8 mouse cellular contexts compared by ENCODE assay signal in the genomic region with DNA sequence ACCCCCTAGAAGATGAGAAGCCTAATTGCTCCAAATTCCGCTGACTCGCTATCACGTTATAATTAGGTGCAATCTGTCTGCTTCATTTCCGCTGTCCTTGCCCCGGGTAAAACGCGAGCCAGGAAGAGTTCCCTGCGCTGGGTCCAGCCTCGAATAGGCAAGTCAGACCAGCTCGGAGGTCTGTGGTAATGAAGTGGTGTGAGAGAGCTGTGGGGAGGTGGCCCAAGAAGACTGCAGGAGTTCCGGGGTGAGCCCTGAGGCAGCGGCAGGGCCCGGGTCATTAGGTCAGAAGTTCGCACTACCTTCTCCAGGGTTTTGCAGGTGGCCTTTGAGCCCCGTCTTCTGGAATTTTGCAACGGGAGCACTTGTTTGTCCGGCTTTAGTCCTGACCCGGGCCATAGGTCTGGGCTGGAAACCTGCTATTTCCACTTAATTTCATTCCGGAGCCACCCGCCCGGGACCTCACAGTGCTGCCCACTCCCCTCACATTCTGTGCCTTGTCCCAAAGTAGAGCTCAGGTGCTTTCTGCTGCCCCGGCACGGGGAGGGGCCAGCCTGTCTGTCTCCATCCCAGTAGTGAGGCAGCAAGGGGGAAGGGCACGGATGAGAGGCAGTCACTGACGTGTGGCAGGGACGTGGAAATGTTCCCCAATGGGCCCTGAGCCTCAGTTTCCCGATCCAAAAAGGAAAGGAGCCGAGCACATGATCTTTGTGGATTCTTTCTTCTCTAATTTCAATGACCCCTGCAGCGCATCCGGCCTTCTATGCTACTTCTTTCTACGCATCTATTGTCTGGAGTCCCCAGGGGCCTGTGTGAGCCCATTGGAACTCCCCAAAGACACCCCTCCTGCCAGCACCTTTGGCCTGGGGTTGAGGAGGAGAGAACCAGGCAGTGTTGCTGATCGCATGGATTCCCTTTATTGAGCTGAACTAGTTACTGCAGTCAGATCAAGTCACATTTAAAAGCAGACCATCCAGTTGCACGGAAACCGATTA.
DNase-seq lines count a peak whose midpoint lies in the region; ATAC-seq and TF ChIP-seq lines count a peak whose summit lies in the region.

No protein-coding gene starts in this region.

- H3K79me2 ChIP-seq in liver, adult 2 months (ENCODE audit: control insufficient read depth, insufficient read depth, low read length): no peaks in the 10 kb centered on the region

- no peak for TF ChIP-seq POLR2A in liver, adult 2 months (IDR thresholded peaks at IDR 0.05; ENCODE audit: extremely low read depth, insufficient read depth, low read length)

- DNase-seq in liver, adult 2 months (ENCODE audit: extremely low read depth, low read depth, low spot score): peak; percentile 7
- no peak for DNase-seq in liver
- peak; percentile 57 for DNase-seq in embryonic facial prominence, embryonic 10.5 days (ENCODE audit: low spot score)
- no peak for DNase-seq in cerebellum, adult 9-10 months
- no peak for DNase-seq in right cerebral cortex, postnatal 10 days (ENCODE audit: low spot score in 2 of 2)
- no peak for DNase-seq in layer of hippocampus, adult 2 months (ENCODE audit: low spot score in 2 of 2)

- no peak overlapping the region for H3K9ac ChIP-seq in liver, adult 2 months (ENCODE audit: low read depth, low read length)
- 0 out of 2 replicates have a peak overlapping the region, but pooled peaks have one; percentile 8 for H3K9ac ChIP-seq in limb, embryonic 12.5 days (replicated peaks)
- peak overlapping the region; percentile 32 for H3K9ac ChIP-seq in neural tube, embryonic 13.5 days

- peaks cover 5% of the 10 kb centered on the region for H3K27me3 ChIP-seq in liver, adult 2 months (ENCODE audit: control insufficient read depth, insufficient read depth, low read length)
- peaks cover 60% of the 10 kb centered on the region for H3K27me3 ChIP-seq in embryonic facial prominence, embryonic 10.5 days (replicated peaks; ENCODE audit: low read depth, poor library complexity, severe bottlenecking)
- H3K27me3 ChIP-seq in limb, embryonic 12.5 days: peaks cover 24% of the 10 kb centered on the region
- peaks cover 10% of the 10 kb centered on the region; the same call in 1 of the 2 replicates for H3K27me3 ChIP-seq in neural tube, embryonic 13.5 days

- ATAC-seq in limb, embryonic 12.5 days (ENCODE audit: insufficient number of reproducible peaks, insufficient read depth, low FRiP score, low TSS enrichment, low read depth): no peak
- no peak for ATAC-seq in neural tube, embryonic 13.5 days (ENCODE audit: low read depth)

- TF ChIP-seq CTCF in liver, adult 2 months (IDR thresholded peaks at IDR 0.05; ENCODE audit: low read depth, low read length): no peak
- no peak for TF ChIP-seq CTCF in layer of hippocampus, adult 2 months (conservative IDR thresholded peaks at IDR 0.05)

- H3K27ac ChIP-seq in liver, adult 2 months (replicated peaks; ENCODE audit: insufficient read depth, low read depth, low read length): no peak overlapping the region
- H3K27ac ChIP-seq in embryonic facial prominence, embryonic 10.5 days (replicated peaks): peak overlapping the region; percentile 26; the same call in 1 of the 2 replicates
- no peak overlapping the region for H3K27ac ChIP-seq in limb, embryonic 12.5 days
- H3K27ac ChIP-seq in neural tube, embryonic 13.5 days (replicated peaks): peak overlapping the region; percentile 86
- no peak overlapping the region for H3K27ac ChIP-seq in layer of hippocampus, adult 2 months

- no peaks in the 10 kb centered on the region for H3K36me3 ChIP-seq in liver, adult 2 months (ENCODE audit: control insufficient read depth, insufficient read depth, low read length)
- H3K36me3 ChIP-seq in embryonic facial prominence, embryonic 10.5 days (replicated peaks): peaks cover 14% of the 10 kb centered on the region; the same call in 1 of the 2 replicates
- peaks cover 8% of the 10 kb centered on the region; the same call in 1 of the 2 replicates for H3K36me3 ChIP-seq in limb, embryonic 12.5 days
- H3K36me3 ChIP-seq in neural tube, embryonic 13.5 days: no peaks in the 10 kb centered on the region

- H3K9me3 ChIP-seq in embryonic facial prominence, embryonic 10.5 days: no peaks in the 10 kb centered on the region
- no peaks in the 10 kb centered on the region for H3K9me3 ChIP-seq in limb, embryonic 12.5 days
- no peaks in the 10 kb centered on the region for H3K9me3 ChIP-seq in neural tube, embryonic 13.5 days

- H3K4me2 ChIP-seq in limb, embryonic 12.5 days: peak overlapping the region; percentile 66
- peak overlapping the region; percentile 58 for H3K4me2 ChIP-seq in neural tube, embryonic 13.5 days

- 14% methylated on average over 34 of the region's 34 CpGs for WGBS in liver, adult 2 months
- 3% methylated on average over 34 of the region's 34 CpGs for WGBS in embryonic facial prominence, embryonic 10.5 days
- 8% methylated on average over 34 of the region's 34 CpGs for WGBS in limb, embryonic 12.5 days
- WGBS in neural tube, embryonic 13.5 days: 6% methylated on average over 34 of the region's 34 CpGs

- no peak overlapping the region for H3K4me3 ChIP-seq in liver, adult 2 months (ENCODE audit: insufficient read depth, low read depth, low read length)
- H3K4me3 ChIP-seq in embryonic facial prominence, embryonic 10.5 days: peak overlapping the region; percentile 47
- peak overlapping the region; percentile 33 for H3K4me3 ChIP-seq in limb, embryonic 12.5 days (replicated peaks)
- no peak overlapping the region for H3K4me3 ChIP-seq in neural tube, embryonic 13.5 days
- H3K4me3 ChIP-seq in layer of hippocampus, adult 2 months: no peak overlapping the region

- H3K4me1 ChIP-seq in liver, adult 2 months (ENCODE audit: control insufficient read depth, insufficient read depth, low read length): no peaks in the 10 kb centered on the region
- H3K4me1 ChIP-seq in embryonic facial prominence, embryonic 10.5 days: peaks cover 61% of the 10 kb centered on the region
- H3K4me1 ChIP-seq in limb, embryonic 12.5 days (replicated peaks): peaks cover 55% of the 10 kb centered on the region
- peaks cover 68% of the 10 kb centered on the region for H3K4me1 ChIP-seq in neural tube, embryonic 13.5 days (replicated peaks)

Comparison
In these comparisons a context has a peak if more than half of its experiments do, and no peak if none do; other contexts are left out.
1. DNase-seq: peak in liver, adult 2 months (single experiment) and embryonic facial prominence, embryonic 10.5 days (single experiment); none in liver (single experiment), cerebellum, adult 9-10 months (single experiment), right cerebral cortex, postnatal 10 days (0 of 2) and layer of hippocampus, adult 2 months (0 of 2).
2. H3K27ac ChIP-seq: peak in embryonic facial prominence, embryonic 10.5 days (single experiment) and neural tube, embryonic 13.5 days (single experiment); none in liver, adult 2 months (single experiment), limb, embryonic 12.5 days (single experiment) and layer of hippocampus, adult 2 months (single experiment).
3. H3K4me3 ChIP-seq: peak in embryonic facial prominence, embryonic 10.5 days (single experiment) and limb, embryonic 12.5 days (single experiment); none in liver, adult 2 months (single experiment), neural tube, embryonic 13.5 days (single experiment) and layer of hippocampus, adult 2 months (single experiment).